9 mouse cellular contexts compared by ENCODE assay signal in the genomic region with DNA sequence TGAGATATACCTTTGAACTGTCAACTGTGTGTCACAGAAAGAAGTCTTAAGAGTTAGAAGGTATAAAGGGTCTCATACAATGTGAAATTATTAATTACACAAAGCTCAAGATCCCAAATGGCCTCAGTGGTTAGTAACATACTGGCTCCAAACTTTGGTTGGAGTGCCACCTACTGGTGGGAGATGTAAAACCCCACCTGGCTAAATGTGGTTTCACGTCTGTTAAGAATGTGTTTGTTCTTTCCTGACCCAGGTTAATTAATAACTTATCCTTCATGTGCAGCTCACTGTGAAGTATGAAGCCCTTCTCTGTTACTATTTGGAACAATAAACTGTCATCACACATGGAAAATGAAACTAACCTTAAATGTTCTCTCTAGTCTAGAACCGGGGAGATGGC. TPM values are rescaled to one million over a fixed set of nuclear protein-coding genes. Genes with fewer than 3 reads are reported as not detected.
DNase-seq lines count a peak whose midpoint lies in the region; ATAC-seq and TF ChIP-seq lines count a peak whose summit lies in the region.
"Had no signal": no experiment of that assay in that cellular context is flagged by ENCODE, and none has a peak within 500 bp of the region (broad histone marks: within the 10 kb centered on the region; RNA-seq: fewer than 3 reads in every experiment).

No protein-coding gene starts in this region.

- no peaks in the 10 kb centered on the region for H3K9me3 ChIP-seq in forebrain, embryonic 16.5 days (ENCODE audit: control insufficient read depth, low read length)
- H3K9me3 ChIP-seq in stomach, embryonic 16.5 days (replicated peaks; ENCODE audit: control insufficient read depth, low read length): no peaks in the 10 kb centered on the region
- H3K9me3 ChIP-seq: embryonic facial prominence, embryonic 15.5 days had no signal

- no peaks in the 10 kb centered on the region for H3K27me3 ChIP-seq in forebrain, embryonic 16.5 days (replicated peaks; ENCODE audit: control insufficient read depth, insufficient read depth, low read length)
- H3K27me3 ChIP-seq in liver, adult 2 months (ENCODE audit: control insufficient read depth, insufficient read depth, low read length): no peaks in the 10 kb centered on the region
- no peaks in the 10 kb centered on the region for H3K27me3 ChIP-seq in stomach, embryonic 16.5 days (ENCODE audit: control insufficient read depth, insufficient read depth, low read length)
- H3K27me3 ChIP-seq: embryonic facial prominence, embryonic 15.5 days had no signal

- H3K4me3 ChIP-seq in forebrain, embryonic 16.5 days (replicated peaks; ENCODE audit: low read length): no peak overlapping the region
- H3K4me3 ChIP-seq in liver, adult 2 months (ENCODE audit: insufficient read depth, low read depth, low read length): no peak overlapping the region
- no peak overlapping the region for H3K4me3 ChIP-seq in stomach, embryonic 16.5 days (replicated peaks; ENCODE audit: low read length)
- H3K4me3 ChIP-seq: embryonic facial prominence, embryonic 15.5 days had no signal

- TF ChIP-seq POLR2A in liver, adult 2 months (IDR thresholded peaks at IDR 0.05; ENCODE audit: extremely low read depth, insufficient read depth, low read length): no peak

- no peak overlapping the region for H3K4me2 ChIP-seq in forebrain, embryonic 16.5 days (ENCODE audit: low read length)
- H3K4me2 ChIP-seq in stomach, embryonic 16.5 days (ENCODE audit: low read depth, low read length): no peak overlapping the region
- H3K4me2 ChIP-seq: embryonic facial prominence, embryonic 15.5 days had no signal

- no peaks in the 10 kb centered on the region for H3K79me2 ChIP-seq in liver, adult 2 months (ENCODE audit: control insufficient read depth, insufficient read depth, low read length)

- 55% methylated on average over 2 of the region's 2 CpGs for WGBS in forebrain, embryonic 16.5 days
- 12% methylated on average over 2 of the region's 2 CpGs for WGBS in liver, adult 2 months
- 41% methylated on average over 2 of the region's 2 CpGs for WGBS in stomach, embryonic 16.5 days

- no peak overlapping the region for H3K9ac ChIP-seq in forebrain, embryonic 16.5 days (replicated peaks; ENCODE audit: low read depth, low read length)
- no peak overlapping the region for H3K9ac ChIP-seq in liver, adult 2 months (ENCODE audit: low read depth, low read length)
- no peak overlapping the region for H3K9ac ChIP-seq in stomach, embryonic 16.5 days (ENCODE audit: low read length)
- H3K9ac ChIP-seq: embryonic facial prominence, embryonic 15.5 days had no signal

- peak; percentile 48; the same call in 1 of the 2 replicates for TF ChIP-seq CTCF in liver, adult 2 months (IDR thresholded peaks at IDR 0.05; ENCODE audit: low read depth, low read length)

- peaks cover 6% of the 10 kb centered on the region for H3K36me3 ChIP-seq in forebrain, embryonic 16.5 days (ENCODE audit: control insufficient read depth, insufficient read depth)
- peaks cover 26% of the 10 kb centered on the region for H3K36me3 ChIP-seq in liver, adult 2 months (ENCODE audit: control insufficient read depth, insufficient read depth, low read length)
- H3K36me3 ChIP-seq in stomach, embryonic 16.5 days (ENCODE audit: control insufficient read depth, insufficient read depth, low read length): 0 out of 2 replicates have a peak, but pooled peaks cover 8% of the 10 kb centered on the region

- ATAC-seq in forebrain, embryonic 16.5 days: peak; percentile 50; the same call in 1 of the 2 replicates
- ATAC-seq in monocyte, adult 5-6 weeks (replicated peaks; ENCODE audit: insufficient number of reproducible peaks, low FRiP score, low TSS enrichment, poor library complexity, severe bottlenecking): 0 out of 2 replicates have a peak, but pooled peaks have one; percentile 56
- peak; percentile 47; the same call in 1 of the 2 replicates for ATAC-seq in stomach, embryonic 16.5 days (ENCODE audit: insufficient read depth, low FRiP score)

- H3K4me1 ChIP-seq in forebrain, embryonic 16.5 days (replicated peaks; ENCODE audit: control insufficient read depth, insufficient read depth, low read length): no peaks in the 10 kb centered on the region
- H3K4me1 ChIP-seq in liver, adult 2 months (ENCODE audit: control insufficient read depth, insufficient read depth, low read length): peaks cover 4% of the 10 kb centered on the region; the same call in 1 of the 2 replicates
- H3K4me1 ChIP-seq in stomach, embryonic 16.5 days (ENCODE audit: control insufficient read depth, insufficient read depth, low read length): no peaks in the 10 kb centered on the region
- H3K4me1 ChIP-seq: embryonic facial prominence, embryonic 15.5 days had no signal

- no peak overlapping the region for H3K27ac ChIP-seq in forebrain, embryonic 16.5 days (ENCODE audit: low read length)
- H3K27ac ChIP-seq in liver, adult 2 months (replicated peaks; ENCODE audit: insufficient read depth, low read depth, low read length): no peak overlapping the region
- H3K27ac ChIP-seq in stomach, embryonic 16.5 days (ENCODE audit: low read length): no peak overlapping the region
- H3K27ac ChIP-seq: embryonic facial prominence, embryonic 15.5 days had no signal

- peak; percentile 29 to 71 for DNase-seq in left cerebral cortex, adult 18-20 months (ENCODE audit: low spot score in 2 of 2)
- no peak for DNase-seq in left cerebral cortex, adult 11 months (ENCODE audit: low spot score)
- peak; percentile 71 for DNase-seq in adrenal gland, postnatal 14 days
- peak; percentile 68 for DNase-seq in kidney, adult 18-20 months
- DNase-seq in liver, adult 2 months (ENCODE audit: extremely low read depth, low read depth, low spot score): peak; percentile 83

RNA-seq across cellular contexts. Expression of a gene that starts 16.9 kb away (rescaled TPM):
- 10 to 100 TPM; 53.9 to 54.6 TPM for total RNA-seq in left cerebral cortex, adult 18-20 months (2021)
- 41.8 and 42.6 TPM in 2 replicates for total RNA-seq in adrenal gland, postnatal 14 days (2021)
- polyA plus RNA-seq in forebrain, embryonic 16.5 days (2015; fragmentation: Nextera tagmentation; extraction: Ambion mirVana): 53.1 and 55.6 TPM in 2 replicates
- 29.9 and 35.0 TPM in 2 replicates for total RNA-seq in liver, adult 2 months (2014; rRNA removed)
- polyA plus RNA-seq in liver, adult 2 months (2012; rRNA removed): 6.2 and 6.7 TPM in 2 replicates
- total RNA-seq in monocyte, adult 5-6 weeks (2017): 50.1 to 70.9 TPM (median 70.8 TPM) in 3 replicates
- 51.9 and 53.2 TPM in 2 replicates for polyA plus RNA-seq in stomach, embryonic 16.5 days (2015; fragmentation: Nextera tagmentation; extraction: Ambion mirVana)

RNA-seq across cellular contexts. Expression of a gene that starts 53.6 kb away (rescaled TPM):
- not detected for total RNA-seq in left cerebral cortex, adult 18-20 months (2021)
- not detected in 2 replicates for total RNA-seq in adrenal gland, postnatal 14 days (2021)
- polyA plus RNA-seq in forebrain, embryonic 16.5 days (2015; fragmentation: Nextera tagmentation; extraction: Ambion mirVana): 0.11 TPM in 1 of 2 replicates, not detected in the other
- not detected in 2 replicates for total RNA-seq in liver, adult 2 months (2014; rRNA removed)
- not detected in 2 replicates for polyA plus RNA-seq in liver, adult 2 months (2012; rRNA removed)
- total RNA-seq in monocyte, adult 5-6 weeks (2017): not detected in 3 replicates
- not detected in 2 replicates for polyA plus RNA-seq in stomach, embryonic 16.5 days (2015; fragmentation: Nextera tagmentation; extraction: Ambion mirVana)
- polyA plus RNA-seq: embryonic facial prominence, embryonic 15.5 days had no signal
